Mouse (Mus musculus) skeletal muscle tissue, adult 2 months (tissue): ENCODE data around the gene Snapin.
A peak's percentile ranks its signal among the peaks of the same experiment; 100 is the strongest.

Experiments used
- DNase-seq: peaks from one replicate; pipeline ENCODE4 v3.0.0-alpha.2; 2012; ENCODE audit warnings: low read depth, low spot score

Gene Snapin

DNA sequence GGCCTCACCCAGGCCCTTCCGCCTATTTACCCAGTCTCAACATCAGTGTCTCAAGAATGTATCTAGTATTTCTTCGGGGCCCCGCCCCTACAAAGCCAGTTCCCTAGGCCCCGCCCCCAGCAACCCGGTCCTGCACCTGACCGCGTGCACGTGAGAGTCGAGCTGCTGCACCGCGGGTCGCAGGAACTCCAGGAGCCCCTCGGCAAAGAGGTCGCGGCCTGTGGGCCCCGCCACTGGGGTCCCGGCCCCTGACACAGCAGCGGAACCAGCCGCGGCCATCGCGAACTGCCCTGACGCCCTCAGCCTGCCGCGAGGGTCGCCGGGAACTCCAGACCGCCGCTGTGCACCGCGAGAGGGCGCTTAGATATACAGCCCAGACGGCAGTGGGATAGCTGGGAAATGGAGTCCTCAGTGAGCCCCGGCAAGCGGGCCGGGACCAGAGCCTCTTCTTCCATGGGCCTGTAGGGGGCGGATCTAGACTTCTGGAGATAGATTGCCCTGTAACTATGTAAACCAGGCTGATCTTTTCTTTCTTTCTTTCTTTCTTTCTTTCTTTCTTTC, at the start of gene Snapin:
Snapin (minus strand) TSS at position 338 of the 561 bp plus-strand sequence.
- DNase-seq = peak; percentile 91

DNA sequence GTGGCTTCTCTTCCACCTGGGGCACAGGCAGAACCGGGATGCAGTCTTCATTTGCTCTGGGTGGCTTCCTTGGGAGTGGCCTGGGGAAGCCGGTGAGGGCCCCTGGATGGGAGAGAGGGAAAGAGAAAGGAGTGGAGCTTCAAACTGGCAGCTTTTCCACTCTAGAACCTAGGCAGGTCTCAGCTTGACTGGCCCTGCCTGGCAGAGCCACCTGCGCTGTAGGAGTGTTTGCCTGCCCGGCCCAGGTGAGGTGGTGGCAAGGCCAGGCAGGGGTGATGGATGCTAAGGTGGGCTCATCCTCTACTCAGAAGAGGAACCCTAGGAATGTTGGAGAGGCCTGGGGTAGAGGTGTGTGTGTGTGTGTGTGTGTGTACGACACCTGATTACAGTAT, 47.1 kb upstream of the Snapin start:
- no peak for DNase-seq

DNA sequence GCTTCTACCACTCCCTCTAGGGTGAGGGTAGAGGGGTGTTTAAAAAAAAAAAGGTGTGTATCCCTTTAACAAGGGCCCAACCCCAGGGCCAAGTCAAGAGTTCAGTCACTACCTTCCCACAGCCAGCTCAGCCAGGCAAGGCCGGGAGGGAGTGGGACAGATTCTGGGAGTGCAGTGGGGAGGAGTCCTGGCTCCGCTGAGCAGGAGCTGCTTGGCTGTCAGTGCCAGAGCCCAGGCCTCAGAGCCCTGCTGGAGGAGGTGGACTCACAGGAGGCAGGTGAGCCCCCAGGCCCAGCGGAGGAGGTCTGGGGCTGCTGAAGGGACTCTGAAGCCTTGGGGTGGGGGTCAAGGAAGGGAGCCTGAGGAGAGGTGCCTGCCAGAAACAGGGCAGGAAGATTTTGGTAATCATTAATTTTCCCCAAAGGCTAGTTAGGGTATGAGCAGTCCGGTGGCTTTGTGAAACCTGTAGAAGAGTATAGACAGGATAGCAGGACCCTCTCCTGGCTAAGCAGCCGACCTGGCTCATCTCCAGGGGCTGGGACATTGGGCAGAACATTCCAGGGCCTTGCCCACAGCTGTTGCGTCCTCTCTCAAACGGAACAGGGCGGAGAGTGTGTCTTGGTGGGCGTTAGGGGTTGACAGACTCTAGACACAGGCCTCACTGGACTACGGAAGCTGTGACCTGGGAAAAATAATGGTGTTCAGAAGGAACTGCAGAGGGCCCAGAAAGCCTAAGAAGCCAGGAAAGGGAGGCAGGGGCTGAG, 46.5 kb upstream of the Snapin start, which contains the start of gene S100a16:
S100a16 (plus strand) TSS at position 114 of the 764 bp plus-strand sequence.
- peak; percentile 89 for DNase-seq

DNA sequence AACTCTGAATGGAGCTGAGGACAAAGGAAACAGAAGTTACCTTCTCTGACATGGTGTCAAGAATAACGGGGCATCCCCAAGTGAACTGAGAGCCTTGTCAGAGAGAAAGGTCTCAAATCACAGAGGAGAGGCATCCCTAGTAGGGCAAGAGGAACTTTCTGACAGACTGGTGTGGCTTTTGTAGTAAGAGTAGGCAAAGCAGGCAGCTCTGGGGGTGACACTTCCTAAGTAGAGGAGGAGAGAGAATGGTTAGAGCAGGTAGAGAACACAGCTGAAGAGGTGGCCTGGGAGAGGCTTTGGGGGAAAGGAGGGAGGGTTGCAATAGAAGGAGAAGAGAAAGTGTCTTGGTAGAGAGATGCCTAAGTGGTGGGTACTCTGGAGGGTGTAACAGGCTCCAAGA, 44.6 kb upstream of the Snapin start:
- no peak for DNase-seq

DNA sequence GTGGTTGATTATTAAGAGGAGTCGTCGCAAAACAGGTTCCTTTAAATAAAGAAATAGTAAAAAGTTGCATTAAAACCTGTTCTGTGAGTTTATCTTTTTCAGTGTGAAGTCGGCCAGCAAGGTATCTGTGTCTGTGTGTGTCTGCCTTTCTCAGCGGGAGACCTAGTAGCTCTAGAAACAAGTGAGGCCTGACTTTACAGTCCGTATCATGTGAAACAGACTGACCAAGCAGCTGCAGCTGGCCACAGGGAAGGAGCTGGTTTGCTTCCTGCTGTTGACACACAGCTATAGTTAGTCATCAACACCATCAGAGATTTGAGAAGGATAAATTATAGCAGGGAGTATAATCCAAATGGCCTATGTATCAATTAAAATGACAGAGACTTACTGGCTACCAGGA, 40.9 kb upstream of the Snapin start:
- DNase-seq = no peak

DNA sequence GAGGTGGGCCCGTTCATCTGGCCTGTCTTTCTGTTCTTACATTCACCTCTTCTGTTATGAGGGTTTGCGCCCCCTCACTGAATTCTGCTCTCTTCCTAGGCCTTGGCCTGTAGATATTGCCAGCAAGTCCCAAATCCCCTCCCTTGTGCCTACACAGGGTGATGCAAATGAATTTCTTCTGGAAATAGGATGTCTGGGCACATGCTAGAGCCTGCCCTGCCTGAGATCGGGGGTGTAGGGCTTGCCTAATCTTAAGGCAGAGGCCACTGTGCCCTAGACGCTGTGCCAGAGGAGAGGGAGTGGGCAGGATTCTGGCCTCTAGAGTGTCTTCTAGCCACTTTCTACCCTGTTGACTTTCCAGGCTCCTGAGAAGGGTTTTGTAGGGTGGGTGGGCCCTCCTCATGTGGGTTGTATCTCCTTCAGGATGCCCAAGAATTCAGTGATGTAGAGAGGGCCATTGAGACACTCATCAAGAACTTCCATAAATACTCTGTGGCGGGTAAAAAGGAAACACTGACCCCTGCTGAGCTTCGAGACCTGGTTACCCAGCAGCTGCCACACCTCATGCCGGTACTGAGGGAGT, 36.5 kb upstream of the Snapin start:
- DNase-seq = no peak

DNA sequence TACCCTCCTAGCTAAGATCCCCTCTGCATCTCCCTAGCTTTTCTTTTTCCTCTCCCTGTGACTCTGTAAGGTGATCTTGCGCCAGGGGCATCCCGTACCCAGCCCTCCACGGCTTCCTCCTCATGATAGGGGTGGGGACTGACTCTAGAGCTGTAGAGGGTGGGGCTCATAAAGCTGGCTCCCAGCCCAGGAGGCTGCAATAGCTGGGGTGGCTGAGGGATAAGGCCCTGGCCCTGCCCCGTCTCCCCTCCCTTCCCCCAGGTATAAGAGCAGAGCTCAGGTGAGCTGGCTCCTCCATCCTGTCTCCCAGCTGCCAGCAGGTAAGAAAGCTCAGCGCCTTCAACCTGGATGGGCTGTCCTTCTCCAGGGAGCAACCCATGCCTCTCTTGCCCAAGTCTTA, 35.7 kb upstream of the Snapin start, which contains the start of gene S100a14:
S100a14 (plus strand) TSS at position 277 of the 400 bp plus-strand sequence.
- DNase-seq = no peak

DNA sequence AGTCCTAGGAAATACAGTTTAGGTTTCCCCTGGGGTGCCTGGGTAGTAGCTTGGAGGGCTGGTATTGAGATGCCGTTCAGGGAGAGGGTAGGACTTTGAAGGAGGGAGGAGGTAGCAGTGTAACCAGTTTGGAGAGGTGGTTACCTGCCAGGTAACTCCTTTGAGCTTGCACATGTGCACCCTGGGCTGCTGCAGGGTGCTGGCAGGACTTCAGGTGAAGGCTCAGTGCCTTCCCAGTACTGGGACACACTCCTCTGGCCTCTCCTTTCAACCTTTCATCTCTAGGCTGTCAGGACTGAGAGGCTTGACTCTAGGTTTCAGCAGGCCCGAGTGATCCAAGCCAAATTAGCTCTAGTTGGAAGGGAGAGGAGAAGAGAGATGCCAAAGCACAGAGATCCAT, 35.2 kb upstream of the Snapin start:
- no peak for DNase-seq

DNA sequence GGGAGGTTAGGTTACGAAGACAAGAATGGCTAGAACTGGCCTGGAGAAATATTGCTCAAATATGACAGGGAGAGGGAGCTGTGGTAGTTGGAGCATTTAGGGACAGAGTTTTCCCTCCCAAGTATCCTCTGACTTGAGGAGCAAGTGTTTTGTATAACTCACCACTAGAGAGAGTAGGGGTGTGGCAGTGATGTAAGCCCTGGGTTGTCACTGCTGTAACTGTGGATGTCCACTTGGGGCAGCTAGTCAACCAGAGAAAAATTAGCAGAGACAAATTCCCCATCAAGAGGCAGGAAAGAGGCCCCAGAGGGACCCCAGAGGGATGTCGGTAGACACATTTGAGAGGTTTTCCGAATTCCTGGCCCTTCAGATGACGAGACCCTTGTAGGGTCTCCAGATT, 34.6 kb upstream of the Snapin start:
- DNase-seq = peak; percentile 70

DNA sequence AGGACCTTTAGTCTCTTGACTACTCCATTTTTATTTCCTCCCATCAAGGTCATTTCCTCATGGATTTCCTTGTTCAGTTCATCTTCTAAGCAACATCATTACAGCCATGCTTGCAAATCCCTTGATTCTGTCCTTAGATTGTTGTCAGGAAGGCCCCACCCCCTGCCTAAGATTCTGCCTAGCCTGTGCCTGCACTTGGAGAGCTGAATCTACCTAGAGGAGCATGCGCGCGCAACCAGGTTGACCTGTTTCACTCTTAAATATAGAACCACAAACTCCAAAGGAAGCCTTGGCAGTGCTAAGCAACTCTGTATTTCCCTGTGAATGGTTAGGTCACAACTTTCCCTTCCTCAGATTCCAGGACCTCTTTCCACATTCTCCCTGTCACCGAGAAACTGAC, 26.9 kb upstream of the Snapin start:
- DNase-seq = no peak

DNA sequence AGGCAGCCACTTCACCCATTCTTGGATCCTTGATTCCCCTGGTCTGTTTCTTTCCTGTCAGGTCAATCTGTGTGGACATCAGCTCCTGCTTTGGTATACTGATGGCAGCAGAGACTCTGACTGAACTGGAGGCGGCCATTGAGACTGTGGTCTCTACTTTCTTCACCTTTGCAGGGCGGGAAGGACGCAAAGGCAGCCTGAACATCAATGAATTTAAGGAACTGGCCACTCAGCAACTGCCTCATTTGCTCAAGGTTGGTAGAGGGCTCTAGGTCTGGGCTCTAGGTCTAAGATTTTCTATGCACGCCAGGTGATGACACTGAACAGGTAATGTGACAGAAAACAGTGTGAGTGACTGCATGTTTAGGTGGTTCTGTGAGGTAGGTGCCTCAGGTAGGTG, 25.0 kb upstream of the Snapin start:
- no peak for DNase-seq

DNA sequence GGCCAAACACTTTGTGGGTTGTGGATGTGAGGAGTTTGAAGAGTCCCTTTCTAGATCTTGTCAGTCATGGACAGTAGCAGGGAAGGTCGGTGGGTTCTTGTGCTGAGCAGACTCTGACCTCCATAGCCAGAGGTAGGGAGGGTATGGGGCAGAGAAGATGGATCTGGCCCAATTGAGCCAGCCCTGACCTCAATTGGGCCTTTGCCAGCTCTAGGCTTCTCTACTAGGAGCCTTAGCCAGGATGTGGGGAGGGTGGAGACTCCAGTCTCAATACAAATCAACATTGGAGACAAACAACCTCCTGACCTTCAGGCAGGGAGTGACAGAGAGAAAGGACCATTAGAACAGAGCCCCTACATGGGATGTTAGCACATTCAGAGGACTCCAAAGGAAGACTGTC, 24.4 kb upstream of the Snapin start:
- DNase-seq = peak; percentile 47

DNA sequence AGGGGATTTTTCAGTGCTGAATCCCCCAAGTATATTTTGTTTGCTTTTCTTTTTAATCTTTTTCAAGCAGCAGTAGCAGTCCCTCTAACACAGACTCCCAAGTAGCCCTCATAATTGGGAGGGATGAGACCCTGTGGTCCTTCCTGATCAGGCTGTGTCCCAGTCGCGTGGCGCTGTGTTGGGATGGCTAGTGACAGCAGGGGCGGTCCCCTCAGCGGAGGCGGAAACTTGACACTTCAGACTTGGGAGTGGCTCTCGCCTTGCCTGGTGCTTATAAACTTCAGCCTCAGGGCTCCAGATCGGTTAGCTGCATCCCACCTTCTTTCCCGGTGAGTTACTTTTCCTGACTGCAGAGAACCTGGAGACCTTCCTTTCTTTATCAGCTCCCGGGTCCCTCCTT, 23.9 kb upstream of the Snapin start:
- peak; percentile 79 for DNase-seq

DNA sequence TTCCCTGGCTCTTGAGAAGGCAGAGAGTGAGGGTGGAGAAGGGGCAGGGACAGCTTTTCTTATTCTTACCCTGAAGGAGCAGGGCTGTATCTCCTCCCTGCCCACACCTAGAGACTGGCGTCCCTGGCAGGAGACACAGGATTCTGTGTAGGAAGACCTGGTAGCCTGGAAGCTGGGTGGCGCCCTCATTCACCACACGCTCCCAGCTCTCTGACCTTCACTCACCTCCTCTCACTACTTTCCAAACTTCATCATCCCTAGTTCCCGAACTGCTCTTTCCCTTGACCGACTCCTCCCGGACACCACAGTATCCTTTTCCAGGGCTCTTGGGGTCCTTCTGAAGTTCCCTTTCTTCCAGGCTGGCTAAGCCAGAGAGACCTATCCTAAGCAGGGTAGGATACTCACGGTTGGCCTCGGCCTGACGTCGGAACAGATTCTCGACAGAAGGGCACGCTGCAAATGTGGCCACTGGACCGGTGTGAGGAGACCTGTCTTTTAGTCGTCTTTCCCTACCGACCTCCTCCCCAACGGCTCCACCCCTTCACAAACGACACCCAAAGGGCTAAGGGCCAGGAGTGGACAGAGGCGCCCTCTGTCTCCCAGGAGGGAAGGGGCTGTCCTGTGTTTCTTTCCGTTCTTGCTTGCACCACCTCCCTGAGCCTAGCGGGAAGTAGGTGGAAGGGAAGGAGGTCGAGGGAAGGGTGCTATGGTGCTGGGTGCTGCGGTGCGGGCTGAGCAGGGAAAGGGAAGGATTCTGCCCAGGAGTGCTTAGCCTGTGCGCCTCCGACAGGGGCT, 23.2 kb upstream of the Snapin start, which contains the start of the genes S100a1 and S100a13:
S100a1 (minus strand) TSS at position 597 of the 795 bp plus-strand sequence.
S100a13 (plus strand) TSS at position 640 of the 795 bp plus-strand sequence.
- peak; percentile 80 for DNase-seq

DNA sequence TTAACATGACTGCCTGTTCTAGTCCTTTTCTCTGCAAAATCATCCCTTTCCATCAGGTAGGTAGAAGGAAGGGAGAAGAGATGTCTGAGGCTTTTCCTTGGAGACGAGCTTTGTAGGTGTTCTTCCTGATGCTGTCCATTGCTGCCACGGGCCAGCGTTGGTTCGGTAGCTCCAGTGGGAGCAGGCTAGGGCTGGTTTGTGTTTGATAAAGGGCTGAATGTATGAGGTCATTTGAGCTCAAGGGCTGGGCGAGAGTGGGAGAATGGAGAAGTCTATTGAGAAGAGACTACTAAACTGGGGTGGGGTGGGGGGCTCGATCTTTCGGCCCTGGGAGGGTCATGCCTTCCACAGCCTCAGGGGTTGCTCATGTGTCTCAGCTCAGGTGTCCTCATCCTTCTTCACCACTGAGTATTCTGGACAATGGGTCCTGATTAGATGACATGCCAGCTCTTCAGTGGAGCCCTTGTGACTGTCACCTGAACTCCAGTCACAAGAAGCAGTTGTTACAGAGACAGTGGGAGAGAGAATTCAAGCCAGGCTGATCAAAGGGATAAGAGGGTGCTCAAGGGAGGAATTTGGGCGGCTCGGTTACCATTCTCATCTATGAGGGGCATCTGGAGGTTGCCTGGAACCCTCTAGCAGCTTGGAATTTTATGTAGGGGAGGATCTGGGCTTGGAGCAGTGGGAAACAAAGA, 22.3 kb upstream of the Snapin start:
- no peak for DNase-seq

DNA sequence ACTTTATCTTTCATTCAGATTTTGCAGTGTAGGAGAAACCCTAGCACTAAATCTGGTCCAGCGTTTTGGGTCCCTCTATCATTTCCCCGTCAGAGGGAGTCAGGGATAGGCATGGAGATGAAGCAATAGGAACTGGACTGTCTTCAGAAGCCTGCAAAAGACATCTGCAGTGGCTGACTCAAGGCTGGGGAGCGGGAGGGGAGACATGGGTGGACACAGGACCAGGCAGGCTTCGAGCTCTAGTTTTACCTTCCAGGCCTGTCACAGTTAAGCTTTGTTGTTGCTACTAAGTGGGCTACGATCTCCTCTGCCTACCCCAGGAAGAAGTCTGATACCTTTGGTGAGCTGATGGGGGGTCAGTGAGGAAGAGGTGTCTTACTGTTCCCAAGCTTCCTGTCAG, 21.4 kb upstream of the Snapin start:
- DNase-seq = no peak

DNA sequence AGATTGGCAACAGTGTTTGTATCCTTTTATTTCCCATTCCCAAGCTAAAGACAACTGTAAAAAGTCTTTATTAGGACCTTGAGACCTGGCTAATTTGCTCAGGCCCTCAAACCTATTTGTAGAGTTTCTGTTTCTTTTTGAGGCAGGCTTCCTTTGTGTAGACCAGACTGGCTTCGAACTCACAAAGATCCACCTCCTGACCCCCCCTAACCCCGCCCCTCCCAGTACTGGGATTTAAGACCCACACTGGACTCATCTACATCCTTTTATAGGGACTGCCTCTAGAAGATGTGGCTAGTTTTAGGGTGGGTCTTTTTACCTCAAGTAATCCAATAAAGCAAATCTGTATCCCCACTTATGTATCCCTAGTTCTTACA, 18.9 kb upstream of the Snapin start:
- no peak for DNase-seq

DNA sequence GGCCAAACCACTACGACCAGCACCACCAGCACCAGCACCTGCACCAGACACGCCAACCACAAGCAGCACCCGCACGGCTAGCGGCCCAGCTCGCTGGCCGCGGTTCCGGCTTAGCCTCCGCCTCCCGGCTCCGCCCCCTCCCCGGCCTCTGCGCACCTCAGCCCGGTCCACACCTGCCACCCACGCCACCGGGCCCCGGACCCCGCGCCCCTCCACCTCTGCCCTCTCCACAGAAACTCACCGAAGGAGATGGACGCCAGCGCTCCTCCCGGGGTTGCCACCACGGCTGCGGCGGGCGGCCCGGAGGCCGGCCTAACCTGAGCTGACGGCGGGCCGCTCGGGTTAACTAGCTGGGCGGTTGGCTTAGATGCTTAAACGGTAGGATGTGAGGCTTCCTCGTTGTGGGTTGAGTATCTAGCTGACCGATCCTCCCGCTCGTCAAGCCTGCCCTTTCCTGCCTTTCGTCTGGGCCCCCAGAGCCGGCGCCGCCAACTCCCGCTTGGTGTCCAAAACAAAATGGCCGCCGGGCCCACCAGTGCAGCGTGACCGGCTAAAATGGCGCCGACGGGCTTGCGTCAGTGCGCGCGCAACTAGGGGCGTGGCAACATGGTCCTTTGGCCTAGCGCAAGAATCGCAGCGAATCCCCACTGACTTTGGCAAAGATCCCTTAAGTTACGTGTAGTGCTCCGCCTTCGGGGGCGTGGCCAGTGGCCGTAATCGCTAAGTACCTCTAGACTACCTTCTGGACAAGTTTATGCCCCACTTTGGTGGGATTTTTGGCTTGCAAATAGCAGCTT, 18.3 kb upstream of the Snapin start, which contains the start of gene Chtop:
Chtop (minus strand) TSS at position 549 of the 797 bp plus-strand sequence.
- DNase-seq = peak; percentile 99

DNA sequence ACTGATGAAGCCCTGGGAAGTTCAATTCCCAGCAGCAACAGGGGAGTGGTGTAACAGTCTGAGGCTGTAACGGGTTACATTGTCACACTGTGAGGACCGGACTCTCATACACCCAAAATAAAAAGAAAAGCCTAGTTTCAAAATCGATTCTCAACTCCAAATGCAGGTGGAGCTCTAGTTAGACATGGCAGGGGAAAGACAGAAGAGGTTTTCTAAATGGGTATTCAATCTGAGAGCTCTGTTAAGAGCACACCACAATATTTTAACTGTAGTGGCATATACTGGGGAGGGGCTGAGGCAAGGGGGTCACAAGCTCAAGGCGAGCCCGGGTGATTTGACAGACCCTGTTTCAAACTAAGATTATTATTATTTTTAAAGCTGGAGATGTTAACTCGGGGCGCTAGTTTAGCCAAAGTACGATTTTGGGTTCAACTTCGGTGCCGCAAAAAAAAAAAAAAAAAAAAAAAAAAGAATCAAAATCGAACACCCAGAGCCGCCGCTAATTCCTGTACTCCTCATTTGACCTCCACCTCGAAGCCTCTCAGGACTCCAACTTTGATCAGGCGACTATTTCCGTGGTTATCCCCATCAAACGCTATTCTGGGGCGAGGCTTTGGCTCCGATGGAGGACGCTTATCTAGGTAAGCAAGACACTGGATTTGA, 17.6 kb upstream of the Snapin start:
- DNase-seq = no peak

DNA sequence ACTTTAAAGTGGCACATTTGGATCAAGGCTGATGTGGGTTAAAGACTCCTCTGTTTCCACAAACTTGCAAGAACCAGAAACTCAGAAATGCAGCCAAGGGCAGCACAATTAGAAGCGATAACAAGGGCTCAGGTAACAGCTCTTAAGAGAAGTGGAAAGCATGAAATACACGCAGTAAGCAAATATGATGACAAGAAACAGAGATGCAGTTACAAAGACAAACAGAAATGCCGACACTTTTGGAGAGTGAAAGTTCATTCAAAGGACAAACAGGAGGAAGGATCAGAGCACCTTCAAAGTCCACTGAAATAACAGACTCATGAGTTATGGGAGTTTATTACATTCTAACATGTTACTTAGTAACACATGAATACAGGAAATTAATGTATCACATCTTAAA, 15.5 kb upstream of the Snapin start:
- no peak for DNase-seq
